Mouse (Mus musculus): ENCODE data around the gene Tfdp2.

GRCm38 (mm10) chr9:96284916-96285315, 88.8 kb downstream of the Tfdp2 start:
- TF ChIP-seq POLR2A (IDR thresholded peaks at IDR 0.05; ENCODE audit: extremely low read depth, insufficient read depth, low read length): no peak
- TF ChIP-seq CTCF (IDR thresholded peaks at IDR 0.05; ENCODE audit: extremely low read depth, insufficient read depth, low read length): no peak
